Mouse (Mus musculus) Muller cell, postnatal 12 days (primary cell): ENCODE measurements around the gene AI413582.
A peak's percentile ranks its signal among the peaks of the same experiment; 100 is the strongest.

Experiments used
- DNase-seq: peaks from one replicate; pipeline ENCODE4 v3.0.0-alpha.2; 2015; ENCODE audit errors: inconsistent ontology term

AI413582 gene

DNA sequence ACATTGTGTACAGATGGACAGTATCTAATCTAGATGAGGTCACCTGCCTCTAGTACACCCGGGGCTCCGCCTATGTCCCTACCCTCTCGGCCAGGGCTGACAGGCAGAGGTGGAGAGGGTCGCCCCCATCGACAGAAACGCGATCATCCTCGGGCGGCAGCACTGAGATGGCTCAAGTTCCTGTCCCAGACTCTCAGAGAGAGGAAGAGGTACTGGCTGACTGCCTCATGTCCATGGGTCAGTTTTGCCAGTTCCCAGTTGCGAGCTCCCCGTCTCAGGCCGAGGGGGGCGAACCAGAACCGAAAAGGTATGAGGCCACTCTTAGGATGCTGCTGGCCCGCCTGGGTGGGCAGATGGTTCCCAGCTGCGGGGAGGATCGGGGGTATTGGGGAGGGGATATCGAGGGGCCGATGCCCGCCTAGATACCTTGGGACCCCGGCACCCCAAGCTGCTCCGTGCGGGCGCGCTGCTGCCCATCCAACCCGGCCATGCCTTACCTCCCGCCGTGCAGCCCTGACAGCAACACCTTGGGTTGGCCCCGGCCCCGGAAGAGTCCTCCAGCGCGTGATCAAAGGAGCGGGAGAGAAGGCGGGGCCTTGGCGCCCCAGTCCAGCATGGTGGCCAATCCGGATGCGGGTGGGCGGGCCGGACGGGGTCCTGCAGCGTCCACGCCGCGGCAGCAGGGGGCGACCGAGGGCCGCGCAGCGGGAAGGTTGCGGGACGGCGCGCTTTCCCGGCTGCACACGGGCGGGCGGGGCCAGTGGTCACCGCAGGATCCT is at the start of gene AI413582:
Gene AI413582, minus strand, starts transcription at position 594 of the 779 bp plus-strand sequence.
- peak; percentile 96 for DNase-seq

DNA sequence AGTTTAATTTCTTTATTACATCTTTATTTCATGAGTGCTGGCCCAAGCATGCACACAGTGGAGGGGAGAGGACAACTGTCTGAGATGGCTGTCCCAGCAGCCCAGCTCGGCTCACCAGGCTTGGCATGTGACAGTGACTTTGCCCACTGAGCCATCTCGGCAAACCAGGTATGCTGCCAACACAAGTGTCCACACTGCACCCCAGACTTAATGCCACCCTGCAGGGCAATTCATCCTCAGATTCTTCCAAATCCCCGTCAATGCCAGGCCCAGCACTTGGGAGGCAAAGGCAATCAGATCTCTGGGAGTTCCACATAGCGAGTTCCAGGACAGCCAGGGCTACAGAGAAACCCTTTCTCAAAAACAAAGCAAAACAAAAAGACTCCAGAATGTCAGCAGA is 47.5 kb upstream of the AI413582 start:
- no peak for DNase-seq

DNA sequence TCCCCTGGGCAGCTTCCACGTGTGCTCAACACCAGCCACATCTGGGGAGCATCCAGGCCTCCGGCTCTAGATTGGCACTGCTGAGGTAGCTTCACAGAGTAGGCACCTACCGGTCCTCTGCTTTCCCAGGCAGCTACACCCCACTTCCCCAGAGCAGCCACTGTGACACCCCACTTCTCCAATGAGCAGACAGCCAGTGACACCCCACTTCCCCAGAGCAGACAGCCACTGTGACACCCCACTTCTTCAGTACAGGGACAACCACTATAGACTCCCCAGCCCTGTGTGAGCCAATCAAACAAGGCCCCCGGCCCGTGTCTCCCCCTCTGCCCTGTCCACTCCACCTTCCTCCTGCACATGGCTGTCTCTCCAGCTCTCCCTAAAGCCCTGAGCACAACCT is 46.4 kb upstream of the AI413582 start:
- DNase-seq: no peak

DNA sequence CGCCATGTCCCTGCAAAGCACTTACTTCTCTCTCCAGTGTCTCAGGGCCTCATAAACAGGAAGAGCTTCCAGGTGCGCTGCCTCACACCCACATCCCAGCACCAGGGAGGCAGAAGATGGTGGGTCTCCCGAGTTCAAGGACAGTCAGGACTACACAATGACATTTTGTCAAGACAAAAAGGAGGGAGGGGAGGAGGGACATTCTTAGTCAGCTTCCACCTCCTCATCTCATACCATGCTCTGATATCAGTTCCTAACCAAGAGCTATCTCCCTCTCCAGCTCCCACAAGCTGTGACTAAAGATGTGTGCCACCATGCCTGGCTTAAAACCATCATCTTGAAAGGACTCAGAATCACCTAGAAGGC is 45.9 kb upstream of the AI413582 start:
- no peak for DNase-seq

DNA sequence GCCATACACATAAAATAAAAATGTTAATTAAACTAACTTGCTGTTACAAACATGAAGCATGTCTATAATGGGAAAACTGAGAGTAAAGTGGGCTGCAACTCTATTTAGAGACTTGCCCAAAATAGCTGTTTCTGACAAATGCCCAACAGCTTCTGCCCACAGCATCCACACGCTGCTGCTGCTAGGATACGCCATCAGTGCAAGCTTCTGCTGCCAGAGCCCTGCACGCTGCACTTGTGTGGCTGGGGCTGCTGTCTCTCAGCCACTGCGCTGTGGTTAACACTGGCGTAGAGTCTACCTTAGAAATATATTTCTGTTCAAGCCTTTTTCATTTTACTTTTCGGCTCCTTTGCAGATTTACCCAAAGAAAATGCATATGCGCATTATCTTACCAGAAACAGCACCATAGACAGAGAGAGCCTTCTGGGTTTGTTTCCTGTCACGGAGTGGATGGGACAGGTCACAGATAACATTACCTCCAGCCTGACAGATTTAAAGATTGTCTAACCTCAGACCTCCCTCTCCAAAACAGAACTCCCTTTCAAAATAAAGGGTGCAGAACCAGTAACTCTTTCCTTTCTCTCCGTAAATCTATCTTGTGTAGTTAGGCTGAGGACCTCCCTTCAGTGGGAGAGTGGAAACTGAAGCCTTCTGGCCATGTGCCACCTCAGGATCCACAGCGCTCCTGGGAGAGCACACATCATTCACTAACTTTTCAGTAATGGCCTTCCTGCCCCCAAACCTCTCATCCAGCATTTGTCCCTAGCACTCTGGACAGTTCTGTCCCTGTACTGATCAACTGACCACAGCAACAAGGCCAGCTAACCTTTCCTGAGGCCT is 45.3 kb upstream of the AI413582 start:
- DNase-seq: no peak

DNA sequence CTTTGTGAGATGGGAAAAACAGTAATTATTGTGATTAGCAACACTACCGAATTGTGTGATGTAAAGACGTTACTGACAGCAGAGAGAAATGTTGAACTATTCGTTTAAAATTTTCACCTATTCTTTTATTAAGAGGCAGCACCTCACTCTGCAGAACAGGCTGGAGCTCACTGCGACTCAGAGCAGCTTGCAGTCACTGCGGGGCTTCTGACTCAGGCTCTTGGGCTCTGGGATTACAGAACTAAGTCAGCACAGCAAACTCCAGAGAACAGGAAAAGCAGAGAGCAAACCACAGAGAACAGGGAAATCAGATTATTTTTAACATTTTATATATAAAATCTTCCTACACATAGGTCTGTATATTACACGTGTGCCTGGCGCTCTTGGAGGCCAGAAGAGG is 44.0 kb upstream of the AI413582 start:
- no peak for DNase-seq

DNA sequence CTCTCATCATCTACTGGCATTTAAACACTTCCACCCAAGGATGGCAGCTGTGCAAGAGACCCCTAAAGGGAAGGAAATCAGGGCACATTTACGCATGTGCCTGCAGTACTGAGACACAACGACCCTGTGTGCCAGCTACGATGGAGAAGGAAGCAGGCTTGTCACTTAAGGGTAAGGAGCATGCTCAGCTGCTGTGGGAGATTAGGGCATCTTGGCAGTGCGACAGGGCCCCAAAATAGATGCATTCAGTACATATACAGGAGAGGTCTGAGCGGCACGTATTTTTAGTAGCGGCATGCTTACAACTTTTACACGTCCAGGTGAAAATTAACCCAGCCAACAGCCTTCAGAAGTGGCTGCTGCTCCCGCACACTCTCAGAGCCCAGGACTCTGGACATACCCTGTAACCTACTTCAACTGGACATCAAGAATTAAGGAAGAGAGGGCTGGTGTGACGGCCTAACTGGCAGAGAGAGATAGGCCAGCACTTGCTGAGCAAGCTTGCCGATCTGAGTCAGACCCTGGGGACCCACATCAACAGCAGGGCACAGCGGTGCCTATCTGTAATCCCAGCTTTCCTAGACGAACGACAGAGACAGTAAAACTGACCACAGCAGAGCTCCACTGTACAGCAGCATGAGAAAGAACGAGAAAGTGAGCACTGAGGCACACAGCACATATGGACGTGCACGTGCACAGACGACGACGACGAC is 38.1 kb upstream of the AI413582 start:
- DNase-seq: no peak

DNA sequence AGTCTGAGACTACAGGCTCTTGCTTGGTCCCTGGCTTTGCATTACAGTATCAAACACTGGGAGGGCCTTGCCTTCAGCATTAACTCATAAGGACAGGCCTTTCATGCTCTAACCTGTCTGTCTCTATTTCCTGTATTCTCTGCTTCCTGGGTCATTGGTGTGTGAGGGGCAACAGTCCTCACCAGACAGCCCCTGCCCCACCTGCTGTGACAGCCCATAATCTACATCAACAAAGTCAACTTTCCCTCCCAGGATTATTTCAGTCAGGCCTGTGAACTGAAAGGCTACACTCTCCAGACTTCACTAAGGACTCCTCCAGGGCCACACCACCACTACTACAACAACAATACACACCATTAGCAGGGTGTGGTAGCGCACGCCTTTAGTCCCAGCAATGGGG is 37.5 kb upstream of the AI413582 start:
- DNase-seq: no peak

DNA sequence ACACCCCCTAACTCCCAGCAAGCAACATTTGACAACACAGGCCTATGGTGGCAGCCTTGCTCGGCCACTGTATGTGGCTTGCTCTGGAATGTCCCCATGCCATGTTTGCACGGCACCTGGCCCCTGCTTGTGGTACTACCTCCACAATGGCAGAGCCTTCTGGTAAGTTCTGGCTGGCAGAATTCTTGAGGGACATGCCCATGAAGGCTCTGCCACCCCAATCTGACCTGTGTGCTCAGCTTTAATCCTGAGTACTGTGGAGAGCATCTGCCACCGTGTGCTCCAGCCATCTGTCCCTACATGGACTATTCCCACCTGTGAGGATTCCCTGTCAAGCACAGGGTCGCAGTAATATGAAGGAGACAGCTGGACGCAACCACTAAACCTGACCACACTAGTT is 35.3 kb upstream of the AI413582 start:
- DNase-seq: no peak

DNA sequence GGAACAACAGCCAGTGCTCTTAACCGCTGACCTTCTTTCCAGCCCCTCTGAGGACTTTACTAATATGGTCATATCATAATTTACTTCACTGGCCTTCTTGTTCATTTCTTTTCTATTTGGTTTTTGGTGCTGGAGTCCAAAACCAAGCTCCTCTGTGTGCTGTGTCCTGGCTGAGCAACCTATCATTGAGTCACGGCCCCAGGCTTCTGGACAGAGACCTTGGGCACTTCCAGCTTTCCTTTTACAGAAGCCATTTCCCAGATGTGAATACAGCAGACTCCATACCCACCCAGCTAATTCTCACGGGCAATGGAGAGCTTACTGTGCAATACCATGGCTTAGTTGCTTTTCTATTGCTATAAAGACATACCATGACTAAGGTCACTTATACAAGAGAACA is 34.7 kb upstream of the AI413582 start:
- DNase-seq: no peak

DNA sequence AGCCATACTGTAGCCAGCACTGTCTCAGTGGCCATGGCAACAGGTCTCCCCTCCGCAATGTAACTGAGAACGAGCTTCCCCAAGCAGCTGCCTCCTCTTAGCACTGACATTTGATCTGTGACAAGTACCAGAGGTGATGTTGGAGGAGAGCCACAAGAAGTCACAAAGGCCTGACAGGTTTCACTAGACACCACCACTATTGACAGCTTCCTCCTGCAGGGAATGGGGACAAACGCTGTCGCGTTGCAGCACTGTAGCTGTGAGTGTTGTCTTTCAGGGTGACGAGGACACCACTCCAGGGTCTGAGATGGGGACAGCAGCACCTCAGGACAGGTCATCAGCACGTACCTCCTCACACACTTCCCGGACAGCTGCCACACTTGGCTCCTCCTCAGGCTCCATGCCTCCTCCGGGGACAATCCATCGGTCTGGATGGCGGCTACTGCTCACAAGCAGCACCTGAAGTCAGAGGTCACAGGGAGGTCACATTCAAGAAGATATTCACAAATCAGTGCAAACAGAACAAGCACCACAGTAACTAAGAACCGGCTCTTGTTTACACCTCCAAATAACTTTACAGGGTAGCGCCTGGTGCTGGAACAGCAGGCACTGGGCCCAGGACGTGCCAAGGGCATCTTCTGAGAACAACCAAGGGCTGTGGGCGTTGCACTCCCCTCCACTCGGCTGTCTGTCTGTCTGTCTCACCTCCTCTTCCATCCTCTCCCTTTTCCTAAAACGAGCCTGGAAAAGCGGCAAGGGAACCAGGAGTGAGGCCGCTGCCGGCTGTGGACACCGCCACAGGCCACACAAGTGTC is 31.0 kb upstream of the AI413582 start:
- no peak for DNase-seq

DNA sequence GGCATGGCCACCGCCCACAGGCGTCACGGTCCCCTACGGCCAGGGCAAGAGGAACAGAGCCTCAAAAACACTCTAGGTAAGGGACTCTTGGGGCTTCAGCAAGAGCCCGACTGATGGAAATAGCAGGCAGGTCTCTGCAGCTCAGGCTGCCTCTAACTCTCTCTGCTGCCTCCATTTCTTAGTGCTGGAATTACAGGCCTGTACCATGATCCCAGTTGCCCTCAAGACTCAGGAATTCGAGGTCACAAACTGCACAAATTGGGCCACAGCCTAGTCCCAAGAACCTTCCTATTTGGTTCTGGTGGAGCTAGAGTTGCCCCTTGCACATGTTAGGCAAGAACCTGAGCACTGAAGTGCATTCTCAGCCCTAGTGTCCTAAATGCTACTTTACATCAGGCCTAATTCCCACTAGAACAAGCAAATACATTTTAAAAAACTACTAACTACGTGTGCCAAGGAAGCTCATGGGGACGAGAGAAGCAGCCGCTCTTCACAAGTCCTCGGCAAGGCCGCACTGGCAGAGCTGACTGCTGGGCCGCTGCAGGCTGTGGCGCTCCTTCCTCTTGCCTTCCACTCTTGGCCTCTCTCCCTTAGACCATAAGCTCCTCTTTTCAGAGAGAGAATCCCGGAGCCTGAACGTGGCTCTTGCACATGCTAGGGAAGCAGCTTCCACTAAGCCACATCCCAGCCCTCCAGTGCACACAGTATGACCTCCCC is 30.3 kb upstream of the AI413582 start:
- no peak for DNase-seq

DNA sequence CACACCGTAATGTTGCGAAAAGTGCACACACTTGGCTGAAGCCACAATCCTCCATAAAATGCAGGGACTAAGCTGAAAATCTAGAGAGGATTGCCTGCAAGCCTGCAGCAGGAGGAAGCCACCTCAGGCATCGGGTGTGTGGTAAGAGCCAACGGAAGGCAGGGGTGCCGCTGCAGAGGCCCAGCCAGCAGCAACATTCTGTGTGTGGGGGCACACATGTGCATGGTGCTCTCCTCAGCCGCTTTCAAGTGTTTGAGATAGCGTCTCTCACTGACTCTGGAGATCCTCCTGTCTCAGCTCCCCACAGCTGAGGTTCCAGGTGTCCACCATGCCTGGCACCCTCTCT is 27.0 kb upstream of the AI413582 start:
- no peak for DNase-seq

DNA sequence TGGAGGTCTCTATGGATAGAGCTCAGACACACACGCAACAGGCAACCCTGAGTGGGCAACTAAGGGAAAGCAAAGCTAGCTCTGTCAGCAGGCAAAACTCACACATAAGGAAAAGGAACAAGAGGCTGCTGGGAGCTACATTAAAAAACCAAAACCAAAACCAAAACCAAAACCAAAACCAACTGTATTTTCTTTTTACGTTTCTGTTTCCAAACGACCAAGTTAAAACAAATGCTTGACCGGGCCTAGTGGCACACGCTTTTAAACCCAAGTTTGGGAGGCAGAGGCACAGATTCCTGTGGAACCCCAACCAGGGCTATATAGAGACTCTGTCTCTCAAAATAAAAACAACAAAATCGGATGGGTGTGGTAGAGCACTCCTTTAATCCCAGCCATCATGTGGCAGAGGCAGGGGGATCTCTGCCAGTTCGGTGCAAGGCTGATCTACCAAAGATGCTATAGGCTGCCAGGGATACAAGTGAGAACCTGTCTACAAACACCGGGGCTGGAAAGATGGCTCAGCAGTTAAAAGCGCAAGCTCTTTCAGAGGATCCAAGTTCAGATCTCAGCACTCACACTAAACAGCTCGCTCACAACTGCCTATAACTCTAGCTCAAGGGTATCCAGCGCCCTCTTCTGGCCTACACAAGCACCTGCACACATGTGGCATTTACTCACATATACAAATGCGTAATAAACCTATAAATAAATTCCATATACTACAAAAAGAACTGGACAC is 26.4 kb upstream of the AI413582 start:
- no peak for DNase-seq

DNA sequence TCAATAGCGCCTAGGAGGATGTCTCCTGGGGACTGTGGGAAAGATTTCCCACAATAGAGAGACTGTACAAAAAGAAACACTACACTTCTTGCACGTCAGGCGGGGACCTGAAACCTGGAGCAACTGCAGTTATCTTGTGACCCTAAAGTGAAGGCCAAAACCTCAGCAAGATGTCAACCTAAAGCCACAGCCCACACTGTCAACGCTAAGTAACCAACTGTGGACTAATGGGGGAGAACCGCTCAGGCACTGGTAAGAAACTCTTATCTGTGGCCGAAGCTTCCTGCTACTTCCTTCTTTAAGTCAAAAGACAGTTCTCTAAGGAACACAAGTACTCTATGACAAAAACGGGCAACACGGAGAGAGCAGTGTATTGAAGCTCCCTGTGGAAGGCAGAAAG is 22.7 kb upstream of the AI413582 start:
- DNase-seq: no peak

DNA sequence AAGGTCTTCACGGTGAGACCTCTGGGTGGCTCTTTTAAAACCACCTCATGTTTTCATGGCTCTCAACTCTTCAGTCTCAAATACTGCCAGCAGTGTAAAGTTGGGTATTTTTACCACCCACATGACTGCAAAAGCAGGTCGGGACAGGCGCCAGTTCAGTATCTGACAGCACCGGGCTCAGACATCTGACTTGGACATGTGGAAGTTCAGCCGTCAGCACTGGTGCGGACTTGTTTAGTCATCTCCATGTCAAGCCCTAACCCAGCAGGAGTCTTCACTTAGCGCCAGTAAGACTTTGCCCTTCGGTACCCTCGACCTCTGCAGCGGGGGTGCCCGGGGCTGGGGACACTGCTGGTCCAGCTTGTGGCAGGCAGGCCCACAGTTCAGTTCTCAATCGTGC is 21.7 kb upstream of the AI413582 start:
- DNase-seq: no peak

DNA sequence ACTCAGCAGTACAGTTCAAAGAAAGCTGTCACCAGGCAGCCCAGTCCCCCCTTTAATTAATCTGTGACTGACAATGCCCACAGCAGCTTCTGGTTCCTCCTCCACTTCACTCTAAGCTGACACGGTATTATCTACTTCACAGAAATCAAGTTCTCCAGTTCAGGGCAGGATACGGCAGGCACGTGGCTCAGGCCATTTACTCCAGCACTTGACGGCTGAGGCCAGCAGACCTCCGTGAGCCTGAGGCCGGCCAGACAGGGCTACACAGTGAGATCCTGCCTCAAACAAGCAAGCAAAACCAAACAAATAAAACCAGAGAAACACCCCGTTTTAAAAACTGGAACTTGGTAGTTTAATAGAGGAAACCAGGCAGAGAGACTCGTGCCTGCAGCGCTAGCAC is 21.1 kb upstream of the AI413582 start:
- DNase-seq: no peak

DNA sequence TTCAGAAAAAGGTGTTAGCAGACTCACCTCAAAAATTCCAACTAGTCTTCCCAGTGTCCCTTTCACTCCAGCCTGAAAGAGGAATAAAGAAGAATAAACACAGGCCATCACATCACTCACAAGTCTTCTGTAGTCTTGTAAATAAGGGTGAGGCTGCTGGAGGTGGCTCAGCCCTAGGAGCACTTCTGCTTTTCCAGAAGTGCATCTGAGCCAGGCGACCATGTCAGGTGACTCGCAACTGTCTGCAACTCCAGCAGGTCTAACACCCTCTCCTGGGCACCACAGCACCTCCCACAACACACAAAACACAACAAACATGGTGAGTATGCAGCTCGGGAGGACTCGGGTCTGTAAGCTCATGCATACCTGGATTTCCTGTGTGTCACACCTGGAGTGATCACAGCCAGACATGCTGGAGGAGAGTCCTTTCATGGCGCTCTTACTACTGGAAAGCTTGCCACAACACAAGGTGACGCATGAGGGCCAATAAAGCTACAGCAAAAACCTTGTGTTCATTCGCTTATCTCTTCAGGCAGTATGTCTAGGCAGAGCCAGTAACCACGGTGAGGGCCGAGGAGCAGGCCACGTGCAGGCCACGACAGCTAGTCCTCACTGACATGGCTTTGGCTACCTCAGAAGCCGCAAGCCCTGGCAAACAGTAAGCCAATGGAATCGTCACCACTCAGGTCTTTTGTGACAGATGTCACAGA is 17.8 kb upstream of the AI413582 start:
- no peak for DNase-seq

DNA sequence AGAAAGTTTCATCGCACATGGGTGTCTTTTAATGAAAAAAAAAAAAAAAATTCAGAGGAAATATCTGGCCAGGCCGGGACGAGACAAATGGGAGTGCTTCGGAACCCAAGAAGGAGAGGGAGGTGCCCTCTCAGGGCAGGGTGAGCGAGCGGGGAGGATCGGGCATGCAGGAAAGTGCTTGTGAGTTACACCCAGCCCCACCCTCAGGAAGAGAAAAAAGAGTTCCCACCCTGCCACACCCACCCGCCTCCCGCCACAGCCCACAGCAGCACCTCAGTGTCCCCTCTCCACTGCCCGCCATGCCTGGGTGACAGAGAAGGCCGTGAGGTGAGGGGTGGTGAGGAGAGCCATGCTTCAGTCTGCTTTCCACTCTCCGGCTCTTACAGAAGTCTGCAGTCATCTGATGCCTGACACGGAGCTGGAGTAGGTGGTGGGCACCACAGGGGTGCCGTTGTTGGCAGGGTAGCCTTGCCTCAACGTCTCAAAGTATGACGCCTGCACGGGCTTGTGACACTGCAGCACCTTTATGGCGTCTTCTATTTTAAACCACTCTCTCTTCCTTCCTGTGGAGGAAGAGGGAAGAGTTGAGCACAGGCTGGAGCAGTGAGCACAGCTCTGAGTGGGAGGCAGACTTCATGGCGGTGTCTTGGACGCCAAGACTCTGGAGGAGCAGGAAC is 15.0 kb upstream of the AI413582 start:
- no peak for DNase-seq
